Mouse (Mus musculus): ENCODE measurements around the gene Rassf2.

The Rassf2 gene

DNA sequence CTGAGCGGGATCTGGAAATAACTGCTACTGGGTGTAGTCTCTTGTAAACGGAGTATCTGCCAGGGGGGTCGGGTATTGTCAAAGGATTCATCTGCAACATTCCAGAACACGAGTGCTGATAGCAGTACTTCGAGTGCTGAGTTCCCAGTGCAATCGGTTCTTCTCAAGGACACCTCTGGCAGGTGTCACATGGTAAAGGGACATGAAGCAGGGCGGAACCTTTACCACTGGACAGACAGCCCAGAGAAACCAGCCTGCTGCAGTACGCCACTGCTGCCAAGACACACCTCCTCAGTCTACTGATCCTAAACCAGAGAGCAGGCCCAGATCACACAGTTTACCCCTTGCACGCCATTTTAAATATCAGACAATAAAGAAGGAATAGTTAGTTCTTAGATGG, 75.2 kb downstream of the Rassf2 start:
- DNase-seq (ENCODE audit: low spot score) = peak; percentile 61

DNA sequence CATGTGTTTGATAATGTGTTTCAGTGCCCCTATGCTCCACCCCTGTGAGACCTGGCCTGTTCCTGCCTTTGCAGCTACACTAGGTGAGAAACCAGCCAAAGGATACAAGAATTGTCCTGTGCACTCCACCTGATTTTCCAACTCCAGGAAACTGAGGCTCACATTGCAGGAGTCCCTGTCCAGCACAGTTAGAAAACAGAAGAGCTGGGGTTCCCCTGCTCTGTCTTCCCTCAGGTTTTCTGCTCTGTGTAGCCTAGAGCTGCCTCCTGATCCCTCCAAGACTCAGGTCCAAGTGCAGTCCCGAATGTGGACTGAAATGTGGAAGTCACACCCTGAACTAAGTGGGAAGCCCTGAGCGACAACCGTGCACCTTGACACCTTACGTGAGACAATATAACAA, 76.3 kb downstream of the Rassf2 start:
- DNase-seq (ENCODE audit: low spot score) = no peak

DNA sequence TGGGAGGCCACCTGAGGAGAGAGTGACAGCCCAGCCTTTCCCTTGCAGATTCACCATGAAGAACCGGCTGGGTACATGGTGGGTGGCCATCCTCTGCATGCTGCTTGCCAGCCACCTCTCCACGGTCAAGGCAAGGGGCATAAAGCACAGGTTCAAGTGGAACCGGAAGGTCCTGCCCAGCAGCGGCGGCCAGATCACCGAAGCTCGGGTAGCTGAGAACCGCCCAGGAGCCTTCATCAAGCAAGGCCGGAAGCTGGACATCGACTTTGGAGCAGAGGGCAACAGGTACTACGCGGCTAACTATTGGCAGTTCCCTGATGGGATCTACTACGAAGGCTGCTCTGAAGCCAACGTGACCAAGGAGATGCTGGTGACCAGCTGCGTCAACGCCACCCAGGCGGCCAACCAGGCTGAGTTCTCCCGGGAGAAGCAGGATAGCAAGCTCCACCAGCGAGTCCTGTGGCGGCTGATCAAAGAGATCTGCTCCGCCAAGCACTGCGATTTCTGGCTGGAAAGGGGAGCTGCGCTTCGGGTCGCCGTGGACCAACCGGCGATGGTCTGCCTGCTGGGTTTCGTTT, 77.0 kb downstream of the Rassf2 start:
- peak; percentile 47 for DNase-seq (ENCODE audit: low spot score)

DNA sequence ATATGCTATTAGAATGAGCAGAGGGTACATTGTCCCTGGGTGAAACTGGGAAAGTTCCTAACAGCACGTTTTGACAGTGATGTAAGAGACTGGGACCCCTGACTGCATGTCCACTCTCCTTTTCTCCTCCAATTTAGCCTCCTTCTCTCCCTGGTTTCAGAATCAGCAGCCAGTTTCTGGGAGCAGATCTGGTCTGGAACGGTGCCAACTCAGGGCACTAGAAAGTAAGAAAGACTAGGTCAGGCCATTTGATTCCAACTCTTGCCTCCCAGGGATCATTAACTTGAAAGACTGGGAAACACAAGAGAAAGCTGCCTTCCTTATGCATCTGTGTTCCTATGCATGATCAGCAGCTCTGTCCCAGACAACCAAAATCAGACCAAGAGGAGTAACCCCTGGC, 77.6 kb downstream of the Rassf2 start:
- DNase-seq (ENCODE audit: low spot score) = peak; percentile 54

DNA sequence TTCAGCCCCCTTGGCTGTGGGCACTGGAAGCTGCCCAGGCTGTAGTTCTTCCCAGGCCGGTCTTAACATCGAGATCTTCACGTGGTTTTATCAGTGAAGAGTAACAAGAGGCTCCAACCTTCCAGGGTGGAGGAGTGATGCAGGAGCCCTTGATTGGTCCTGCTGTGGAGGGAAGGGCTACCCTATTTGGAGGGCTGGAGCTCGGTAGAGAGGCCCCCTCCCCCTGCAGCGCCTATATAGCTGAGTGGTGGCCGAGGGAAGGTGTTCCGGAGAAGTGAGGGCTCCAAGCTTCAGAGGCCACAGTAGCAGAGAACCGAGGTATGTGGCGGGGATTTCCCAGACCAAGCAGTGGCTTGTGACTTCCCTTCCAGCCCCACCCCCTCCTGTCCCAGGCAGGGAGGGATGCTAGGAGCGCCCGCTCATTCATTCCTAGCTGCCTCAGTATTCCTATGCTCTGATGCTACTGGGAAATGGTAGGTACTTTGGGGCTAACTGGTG, 79.4 kb downstream of the Rassf2 start, which contains the start of gene Prnd:
Gene Prnd, plus strand, starts transcription at position 264 of the 498 bp plus-strand sequence.
- DNase-seq (ENCODE audit: low spot score) = peak; percentile 40

DNA sequence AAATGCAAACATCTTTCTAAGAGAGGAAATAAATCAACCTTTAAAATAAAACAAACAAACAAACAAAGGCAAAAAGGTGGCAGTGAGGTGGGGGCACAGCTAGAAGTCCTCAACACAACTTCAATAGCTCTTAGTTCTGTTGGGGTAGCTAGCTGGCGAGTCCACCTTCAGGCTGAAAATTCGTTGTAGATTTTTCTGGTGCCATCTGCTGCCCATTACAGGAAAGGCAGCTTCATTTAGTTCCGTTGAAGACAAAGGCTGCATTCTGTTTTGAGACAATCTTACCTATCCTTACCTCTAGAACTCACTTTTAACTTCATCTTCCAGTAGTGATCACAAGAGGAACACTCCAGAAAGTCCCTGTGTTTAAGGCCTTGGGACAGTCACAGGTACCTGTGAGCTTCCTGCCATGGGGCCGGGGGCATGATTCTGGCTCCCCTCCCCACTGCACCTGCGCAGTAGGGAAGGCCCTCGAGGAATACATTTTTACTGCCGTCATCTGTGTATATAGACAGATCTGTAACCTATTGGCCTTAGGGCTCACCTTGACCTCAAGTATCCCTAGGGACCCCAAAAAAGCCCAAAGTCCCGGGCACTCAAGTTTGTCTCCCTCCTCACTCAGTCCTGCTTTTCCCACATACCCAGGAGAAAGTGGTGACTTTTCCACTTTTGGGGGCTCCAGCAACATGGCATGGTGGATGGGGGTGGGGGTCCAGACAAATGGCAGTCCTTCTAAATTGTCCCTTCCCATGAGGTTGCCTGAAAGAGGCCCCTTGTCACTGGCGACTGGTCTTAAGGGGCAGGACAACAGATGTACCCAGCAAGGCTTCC, 80.1 kb downstream of the Rassf2 start:
- peak; percentile 75 for DNase-seq (ENCODE audit: low spot score)

DNA sequence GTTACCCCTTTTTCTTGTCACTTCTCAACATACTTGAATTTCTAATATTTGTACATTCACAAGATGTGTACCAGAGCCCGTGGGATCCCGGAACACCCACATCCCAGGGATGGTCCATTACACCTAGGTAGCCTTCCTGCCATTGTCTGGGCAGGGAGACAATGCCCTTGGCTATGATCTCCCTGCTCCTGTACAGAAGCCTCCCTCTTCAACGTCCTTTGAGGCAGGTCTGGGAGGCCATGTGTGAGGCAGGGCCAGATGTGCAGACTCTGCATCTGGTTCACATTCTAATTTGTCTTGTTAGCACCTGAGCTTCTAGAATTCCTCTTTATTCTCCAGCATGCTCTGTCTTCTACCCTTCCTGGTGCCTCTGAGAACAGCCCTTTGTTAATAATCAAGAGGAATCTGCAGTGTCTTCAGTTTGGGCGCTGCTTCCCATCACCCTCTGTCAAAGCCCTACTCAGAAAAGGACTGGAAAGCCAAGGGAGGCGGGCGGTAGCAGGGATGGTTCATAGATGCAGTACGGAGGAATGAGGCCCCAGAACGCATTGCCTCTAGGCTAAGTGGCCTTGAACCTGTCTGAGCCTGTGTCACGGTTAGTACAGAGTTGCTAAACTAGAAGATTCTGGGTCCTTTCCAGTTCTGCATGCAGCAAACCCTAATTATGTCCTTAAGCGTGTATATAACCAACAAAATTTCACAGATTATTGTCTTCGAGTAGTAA, 81.0 kb downstream of the Rassf2 start:
- DNase-seq (ENCODE audit: low spot score) = peak; percentile 34

DNA sequence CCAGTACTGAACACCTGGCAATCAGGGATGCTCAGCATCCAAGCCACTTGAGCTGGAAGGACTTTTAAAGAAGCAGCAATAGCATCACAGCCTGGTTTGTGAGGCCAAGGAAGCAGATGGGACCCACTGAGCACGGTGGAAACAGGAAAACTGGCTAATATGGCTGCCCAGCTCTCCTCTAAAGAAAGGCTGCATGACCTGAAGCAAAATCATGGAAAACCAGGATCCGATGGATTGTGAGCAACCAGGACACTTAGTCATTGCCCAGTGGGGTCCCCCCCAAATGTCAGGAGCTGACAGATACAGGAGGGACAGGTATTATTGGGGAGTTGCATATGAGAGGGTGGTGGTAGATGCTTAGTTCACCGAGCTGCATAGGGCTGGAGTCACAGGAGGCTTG, 81.9 kb downstream of the Rassf2 start:
- DNase-seq (ENCODE audit: low spot score) = peak; percentile 16

DNA sequence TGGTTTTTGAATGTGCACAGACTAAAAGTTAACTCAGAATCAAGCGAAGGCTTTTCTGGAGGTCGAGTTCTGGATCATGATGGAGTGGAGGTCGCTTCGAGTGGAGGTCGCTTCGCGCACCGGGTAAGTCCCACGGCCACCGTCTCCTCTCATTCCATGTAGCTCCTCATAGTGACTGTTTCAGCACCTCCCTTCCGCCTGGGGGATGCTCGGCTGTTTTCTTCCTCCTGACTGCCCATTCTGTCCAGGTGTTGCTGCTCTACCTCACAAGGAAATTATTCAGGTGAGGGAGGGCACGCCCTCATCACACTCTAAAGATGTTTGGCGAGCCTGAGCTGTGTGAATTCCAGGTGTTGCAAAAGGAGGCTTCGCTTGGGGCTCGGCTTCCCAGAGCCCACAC, 83.7 kb downstream of the Rassf2 start:
- DNase-seq (ENCODE audit: low spot score) = peak; percentile 36

DNA sequence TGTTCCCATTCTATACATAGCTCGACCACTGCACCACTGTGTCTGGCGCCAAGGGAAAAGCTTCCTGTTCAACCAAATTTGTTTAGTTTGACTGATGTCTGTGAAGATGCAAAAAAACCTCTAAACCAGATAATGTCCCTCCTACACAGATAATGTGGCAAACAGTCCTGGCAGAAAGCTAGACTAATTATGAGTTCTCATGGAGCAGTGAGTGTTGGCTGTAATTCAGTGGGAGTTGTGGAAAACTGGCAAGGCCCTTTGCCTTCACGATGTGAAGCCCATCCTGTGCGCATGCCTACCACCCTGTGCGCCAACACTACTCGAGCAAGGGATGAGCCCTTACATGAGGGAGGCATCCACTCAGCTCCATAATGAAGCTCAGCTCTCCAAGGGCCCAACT, 84.3 kb downstream of the Rassf2 start:
- peak; percentile 20 for DNase-seq (ENCODE audit: low spot score)

DNA sequence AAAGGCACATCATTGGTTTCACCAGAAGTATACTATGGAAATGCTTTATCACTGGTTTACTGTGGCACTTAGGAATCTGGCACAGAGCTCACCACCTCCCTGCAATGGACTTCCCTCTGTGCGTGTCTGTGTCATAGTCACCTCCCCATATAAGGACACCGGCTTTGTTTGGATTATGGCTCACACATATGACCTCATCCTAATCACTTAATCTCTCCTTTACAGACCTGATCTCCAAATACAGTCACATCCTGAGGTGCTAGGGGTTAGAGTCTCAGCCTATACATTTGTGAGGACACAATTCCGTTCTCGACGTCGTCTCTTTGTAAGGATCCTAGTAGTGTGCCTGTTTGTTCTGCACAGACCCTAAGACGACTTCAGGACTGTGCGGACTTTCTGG, 84.8 kb downstream of the Rassf2 start:
- DNase-seq (ENCODE audit: low spot score) = no peak

DNA sequence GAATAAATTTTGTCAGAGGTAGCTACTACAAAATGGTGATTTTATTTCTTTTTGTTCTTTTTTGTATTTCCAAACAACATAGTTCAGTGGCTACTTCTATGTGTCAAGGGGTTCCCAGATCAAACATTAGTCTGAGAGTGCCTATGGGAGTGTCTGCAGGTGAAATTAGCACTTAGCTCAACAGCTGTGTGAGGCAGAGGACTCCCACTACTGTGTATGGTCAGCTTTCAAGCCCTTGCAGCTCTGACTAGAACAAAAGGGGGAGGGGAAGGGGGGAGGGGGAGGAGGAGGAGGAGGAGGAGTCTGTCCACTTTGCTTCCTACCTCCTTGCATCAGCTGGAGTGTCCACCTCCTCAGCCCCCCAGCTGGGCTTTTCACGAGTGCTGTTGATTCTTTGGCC, 85.7 kb downstream of the Rassf2 start:
- peak; percentile 13 for DNase-seq (ENCODE audit: low spot score)

DNA sequence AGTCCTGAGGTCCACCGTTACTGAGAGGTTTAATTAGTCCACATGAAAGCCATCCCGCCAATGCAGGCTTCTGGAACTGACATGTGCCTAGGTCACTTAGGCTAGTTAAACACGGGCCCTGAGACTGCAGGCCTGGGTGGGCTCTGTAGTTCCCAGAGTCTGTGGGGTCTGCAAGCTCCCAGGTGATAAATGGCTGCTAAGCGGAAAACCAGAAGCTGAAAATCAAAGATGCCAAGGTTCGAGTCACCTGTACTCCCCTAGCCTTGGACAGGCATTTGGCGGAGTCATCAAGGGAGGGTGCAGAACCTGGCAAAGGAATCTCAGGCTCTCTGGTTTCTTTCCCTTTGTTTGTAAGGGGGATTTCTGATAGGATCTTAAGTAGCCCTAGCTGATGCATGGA, 88.6 kb downstream of the Rassf2 start:
- peak; percentile 25 for DNase-seq (ENCODE audit: low spot score)

DNA sequence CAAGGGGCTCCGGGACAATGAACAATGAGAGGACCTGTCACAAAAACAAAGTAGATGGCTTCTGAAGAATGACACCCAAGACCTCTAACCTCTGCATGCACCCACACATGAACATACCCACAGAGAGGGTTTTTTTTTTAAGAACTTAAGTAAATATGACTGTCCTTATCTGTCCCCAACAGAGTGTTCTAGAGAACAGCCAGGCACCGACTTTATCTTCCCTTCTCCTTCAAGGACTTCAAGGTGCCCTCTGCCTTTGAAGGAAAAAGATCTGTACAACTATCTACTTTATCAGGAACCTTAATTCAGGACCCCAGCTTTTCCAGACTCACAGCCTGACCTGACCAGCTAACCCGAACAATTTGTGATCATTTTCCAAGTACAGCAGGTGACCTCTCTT, 89.6 kb downstream of the Rassf2 start:
- DNase-seq (ENCODE audit: low spot score) = no peak
